Mouse (Mus musculus) ES-Bruce4 (cell line): Measurements from ENCODE around the gene Hecw1.

Experiments
- CTCF ChIP-seq: IDR thresholded peaks from one replicate; pipeline ENCODE4 v1.8.1; 2011; ENCODE audit warnings: low read depth, low read length
- EP300 ChIP-seq: IDR thresholded peaks from 2 replicates; pipeline ENCODE4 v1.6.1; 2011; ENCODE audit warnings: low read depth, low read length; ENCODE audit not compliant: insufficient read depth

GRCm38 (mm10) chr13:14290016-14290415, 233.0 kb downstream of the Hecw1 start:
- peak; percentile 70 for TF ChIP-seq EP300
- TF ChIP-seq CTCF: no peak
